Mouse (Mus musculus) urinary bladder, adult 18-20 months (tissue): Measurements from ENCODE around the gene Tcf3.

Experiments used
- DNase-seq, 2 experiments: peaks; one replicate each; pipeline ENCODE4 v3.0.0; 2022; ENCODE audit warnings: low spot score in 2 of 2, mixed read lengths in 2 of 2

Gene Tcf3

GRCm38 (mm10) chr10:80407924-80408323 lies 25.5 kb downstream of the Tcf3 start:
- DNase-seq: no peak

DNA sequence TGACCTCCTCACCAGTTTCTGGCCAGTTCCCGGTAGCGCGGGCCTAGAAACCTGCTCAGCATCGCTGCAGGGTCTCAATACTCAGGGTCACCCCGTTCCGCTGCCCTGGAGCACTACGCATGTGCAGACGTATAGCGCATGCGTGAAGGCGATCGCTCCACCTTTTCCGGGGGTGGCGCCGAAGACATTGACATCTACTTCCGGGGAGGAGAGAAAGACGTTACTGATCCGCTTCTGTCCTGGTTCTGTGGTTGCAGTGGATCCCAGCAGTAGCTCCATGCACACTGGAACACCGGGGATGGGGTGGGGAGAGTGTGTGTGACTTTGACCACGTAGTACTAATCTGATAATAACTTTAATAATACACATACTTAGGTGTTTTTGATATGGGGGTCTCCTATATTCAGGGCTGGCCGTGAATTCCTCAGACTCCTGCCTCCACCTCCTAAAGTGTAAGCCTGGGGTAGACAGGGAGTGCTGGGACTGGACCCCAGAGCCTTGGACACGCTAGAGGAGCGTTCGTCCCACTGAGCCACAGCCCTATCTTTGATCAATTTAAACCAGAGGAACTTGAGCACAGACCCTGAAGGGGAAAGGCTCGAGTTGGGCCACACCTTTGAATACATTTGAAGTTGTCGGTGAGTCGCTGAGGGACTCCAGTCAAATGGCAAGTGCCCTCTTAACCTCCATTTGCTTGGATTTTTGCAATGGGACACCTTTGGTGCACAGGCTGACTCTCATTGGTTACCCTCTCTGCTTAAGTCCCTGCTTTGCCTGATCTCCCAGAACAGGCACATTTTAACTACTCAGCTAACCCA lies 26.6 kb downstream of the Tcf3 start, which contains the start of gene Uqcr11:
Gene Uqcr11, minus strand, starts transcription at position 147 of the 818 bp plus-strand sequence.
- DNase-seq: peak; percentile 91

GRCm38 (mm10) chr10:80405481-80406173 lies 27.8 kb downstream of the Tcf3 start:
- DNase-seq: no peak

GRCm38 (mm10) chr10:80403044-80403692 lies 30.3 kb downstream of the Tcf3 start:
- no peak for DNase-seq

GRCm38 (mm10) chr10:80400704-80401161 lies 32.7 kb downstream of the Tcf3 start:
- no peak for DNase-seq

- DNase-seq: no peak
These were observed 33.3 kb downstream of the Tcf3 start for GRCm38 (mm10) chr10:80399973-80400703.

GRCm38 (mm10) chr10:80399191-80399972 lies 34.1 kb downstream of the Tcf3 start, which contains the start of gene Mbd3:
Gene Mbd3 (minus strand): TSS chr10:80399550.
- DNase-seq: peak; percentile 92 to 99

GRCm38 (mm10) chr10:80398719-80399190 lies 34.7 kb downstream of the Tcf3 start:
- peak; percentile 89 to 97 for DNase-seq

DNA sequence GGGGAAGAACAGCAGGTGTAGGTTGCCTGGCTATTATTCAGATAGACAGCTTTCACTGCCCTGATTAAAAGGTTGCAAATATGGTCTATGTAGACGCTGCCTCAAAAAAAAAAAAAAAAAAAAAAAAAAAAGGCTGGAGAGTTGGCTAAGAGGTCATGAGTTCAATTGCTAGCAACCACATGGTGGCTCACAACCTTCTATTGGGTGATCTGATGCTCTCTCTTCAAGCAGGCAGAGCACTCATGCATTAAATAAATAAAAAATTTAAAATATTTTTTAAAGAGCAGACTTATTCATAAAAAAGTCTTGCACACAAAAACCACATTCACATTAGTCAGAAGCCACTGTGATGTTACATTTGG lies 35.3 kb downstream of the Tcf3 start:
- DNase-seq: no peak

- no peak for DNase-seq
These were observed 35.8 kb downstream of the Tcf3 start for GRCm38 (mm10) chr10:80397524-80398173.

DNA sequence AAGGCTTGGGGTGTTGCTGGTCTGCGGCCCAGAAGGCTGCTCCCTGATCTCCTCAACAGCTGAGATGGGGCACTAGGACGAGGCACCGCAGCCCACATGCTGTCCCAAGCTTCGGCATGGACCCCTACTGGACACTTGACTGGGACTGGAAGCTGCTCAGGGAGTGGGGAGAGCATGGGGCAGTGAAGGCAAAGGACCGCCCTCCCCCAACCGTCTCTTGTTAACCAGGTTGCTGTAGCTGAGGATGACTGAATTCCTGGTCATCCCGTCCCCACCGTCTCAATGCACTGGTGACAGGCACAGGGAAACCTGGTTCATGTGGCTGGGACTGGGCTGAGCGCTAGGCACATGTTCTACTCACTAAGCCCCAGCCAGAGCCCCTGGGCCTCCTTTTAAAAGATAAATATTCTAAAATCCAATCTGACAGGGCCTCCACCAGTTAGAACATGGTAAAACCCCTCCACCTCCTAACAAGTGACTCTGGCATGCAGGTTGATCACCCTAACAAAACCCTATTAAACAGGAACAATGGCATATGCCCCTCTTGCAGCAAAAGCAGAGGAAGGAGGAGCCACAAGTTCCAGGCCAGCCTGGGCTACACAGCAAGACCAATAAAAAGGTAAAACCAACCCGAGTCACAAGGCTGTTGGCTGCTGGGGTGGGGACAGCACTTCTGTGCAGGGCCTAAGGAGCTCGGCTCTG lies 36.5 kb downstream of the Tcf3 start:
- DNase-seq: no peak

DNA sequence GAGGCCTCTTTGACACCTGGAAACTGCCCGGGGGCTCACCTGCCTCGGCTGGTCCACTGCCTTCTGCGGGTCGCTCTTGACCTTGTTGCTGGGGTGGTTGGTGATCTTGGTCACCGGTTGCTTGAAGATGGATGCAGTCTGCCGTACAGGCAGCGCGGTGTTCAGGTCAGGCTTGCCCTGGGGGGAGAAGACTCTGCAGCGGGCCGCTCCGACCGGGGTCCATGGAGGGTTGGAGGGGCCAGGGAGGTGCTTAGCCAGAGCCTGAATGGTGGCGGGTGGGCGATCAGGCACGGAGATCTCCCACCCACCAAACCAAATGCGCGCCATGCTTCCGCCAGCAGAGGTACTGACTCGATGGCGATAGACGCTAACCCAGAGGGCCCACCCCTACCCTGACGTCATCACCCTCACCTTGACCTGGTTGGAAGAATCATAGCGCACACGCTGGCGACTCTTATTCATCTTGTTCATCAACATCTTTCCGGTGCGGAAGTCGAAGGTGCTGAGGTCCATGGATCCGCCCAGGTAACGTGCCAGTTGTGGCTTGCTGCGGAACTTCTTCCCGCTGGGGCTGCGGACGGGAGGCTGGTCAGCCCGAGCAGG lies 38.3 kb downstream of the Tcf3 start:
- no peak for DNase-seq

DNA sequence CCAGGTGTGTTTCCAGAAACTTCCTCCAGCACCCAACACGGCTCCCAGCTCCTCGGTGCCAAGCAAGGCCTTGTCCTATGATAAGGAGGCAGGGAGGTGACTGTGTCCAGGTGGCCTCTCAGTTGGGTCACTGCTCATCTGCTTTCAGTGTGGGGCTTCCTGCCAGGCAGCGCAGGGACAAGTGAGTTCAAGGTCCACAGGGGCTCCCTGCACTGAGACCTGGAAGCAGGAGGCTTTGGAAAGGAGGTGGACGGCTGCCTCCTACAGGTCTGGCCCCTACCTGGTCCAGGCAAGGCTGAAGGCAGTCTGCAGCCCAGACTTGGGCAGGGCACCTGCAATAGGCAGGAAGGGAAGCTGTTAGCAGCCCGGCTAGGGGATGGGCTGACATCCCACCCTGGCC lies 40.8 kb downstream of the Tcf3 start:
- DNase-seq: no peak

DNA sequence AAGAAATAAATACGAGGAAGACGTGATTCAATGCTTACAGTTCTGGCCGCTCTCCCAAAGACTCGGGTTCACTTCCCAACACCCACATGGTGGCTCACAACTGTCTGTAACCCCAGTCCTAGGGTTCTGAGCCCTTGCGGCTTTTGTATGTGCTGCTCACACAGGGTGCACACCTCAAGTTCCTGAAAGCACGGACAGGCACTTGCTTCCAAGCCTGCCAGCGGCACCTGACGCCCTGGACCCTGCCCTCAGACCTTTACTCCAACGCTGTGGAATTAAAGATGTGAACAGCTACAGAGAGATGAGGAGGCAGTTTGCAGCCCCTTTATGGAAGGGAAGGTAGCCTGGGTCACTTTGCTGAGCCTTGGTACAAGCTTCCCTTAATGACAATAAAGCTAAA lies 42.8 kb downstream of the Tcf3 start:
- DNase-seq: no peak

- no peak for DNase-seq
These were observed 44.2 kb downstream of the Tcf3 start for GRCm38 (mm10) chr10:80389185-80389708.

GRCm38 (mm10) chr10:80388731-80389130 lies 44.7 kb downstream of the Tcf3 start:
- no peak for DNase-seq

DNA sequence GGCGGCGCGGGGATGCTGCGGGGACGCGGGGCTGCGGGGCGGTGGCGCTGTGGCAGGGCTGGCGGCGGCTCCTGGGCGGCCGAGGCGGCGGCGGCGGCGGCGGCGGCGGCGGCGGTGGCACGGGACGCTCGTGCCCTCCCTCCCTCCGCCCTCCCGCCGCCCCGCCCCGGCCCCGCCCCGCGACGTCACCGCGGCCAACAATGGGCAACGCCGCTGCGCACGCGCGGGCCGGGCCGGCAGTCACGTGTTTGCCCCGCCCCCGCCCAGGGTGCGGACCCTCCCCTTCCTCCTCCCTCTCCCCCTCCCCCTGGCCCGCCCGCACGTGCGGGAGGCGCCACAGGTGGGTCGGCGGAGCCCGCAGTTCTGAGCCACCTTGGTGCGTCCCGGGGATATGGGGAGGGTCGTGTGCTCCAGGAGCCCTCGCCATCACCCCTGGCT lies 45.9 kb downstream of the Tcf3 start, which contains the start of gene Mex3d:
Gene Mex3d, minus strand, starts transcription at position 138 of the 438 bp plus-strand sequence.
- peak; percentile 70 to 79 for DNase-seq

DNA sequence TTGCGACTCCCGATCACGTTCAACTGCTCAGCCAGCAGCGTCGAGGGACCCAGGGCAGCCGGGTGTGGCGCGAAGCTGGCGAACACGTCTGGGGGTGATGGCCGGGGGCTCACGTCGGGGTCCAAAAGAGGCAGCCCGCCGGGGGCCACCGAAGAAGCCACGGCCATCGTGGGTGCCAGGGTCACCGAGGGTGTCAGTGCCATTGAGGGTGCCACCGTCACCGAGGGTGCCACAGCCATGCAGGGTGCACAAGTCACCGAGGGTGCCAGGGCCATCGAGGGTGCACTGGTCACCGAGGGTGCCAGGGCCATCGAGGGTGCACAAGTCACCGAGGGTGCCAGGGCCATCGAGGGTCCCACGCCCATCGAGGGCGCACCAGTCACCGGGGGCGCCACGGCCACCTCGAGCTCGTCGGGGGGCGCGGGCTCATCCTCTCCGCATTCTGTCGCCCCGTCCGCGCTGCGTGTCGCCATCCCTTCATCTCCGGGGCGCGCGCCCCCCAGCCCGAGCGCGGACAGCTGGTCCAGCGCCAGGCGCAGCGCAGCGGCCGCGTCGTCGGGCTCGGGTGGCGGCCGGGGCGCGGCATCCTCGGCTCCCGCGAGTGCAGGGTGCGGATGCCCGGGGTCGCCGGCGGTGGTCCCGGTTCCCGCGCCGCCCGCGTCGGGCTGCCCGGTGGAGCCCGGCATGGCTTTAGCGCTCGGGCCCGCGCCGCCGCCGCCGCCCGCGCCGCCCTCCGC lies 46.5 kb downstream of the Tcf3 start:
- no peak for DNase-seq
